Mouse (Mus musculus) midbrain, embryonic 10.5 days (tissue): ENCODE results near the gene Apobec4. TPM values are rescaled to one million over a fixed set of nuclear protein-coding genes. Genes with fewer than 3 reads are reported as not detected.
"Not testable (repeated sequence)": the region's sequence is repeated elsewhere in the genome, so short reads cannot be mapped to it uniquely, and the experiment has no call there.

Source experiments
- DNase-seq: peaks from one replicate; pipeline ENCODE4 v3.0.0-alpha.2; 2017; ENCODE audit warnings: low spot score
- H3K27ac ChIP-seq: fragments of 300-500 bp; sonication (generic); replicated peaks from 2 replicates; pipeline ENCODE4 v1.5.1; 2016; ENCODE audit warnings: mild to moderate bottlenecking
- H3K27me3 ChIP-seq: fragments of 300-500 bp; sonication (generic); 2 replicates; pipeline ENCODE4 v1.6.1; 2016; ENCODE audit warnings: low read depth, mild to moderate bottlenecking; ENCODE audit not compliant: poor library complexity, severe bottlenecking
- H3K36me3 ChIP-seq: fragments of 300-500 bp; sonication (generic); 2 replicates; pipeline ENCODE4 v1.6.1; 2016; ENCODE audit warnings: mild to moderate bottlenecking, moderate library complexity
- H3K4me1 ChIP-seq: fragments of 300-500 bp; sonication (generic); 2 replicates; pipeline ENCODE4 v1.6.1; 2016
- H3K4me3 ChIP-seq: fragments of 300-500 bp; sonication (generic); 2 replicates; pipeline ENCODE4 v1.5.1; 2016; ENCODE audit warnings: mild to moderate bottlenecking, moderate library complexity
- H3K9me3 ChIP-seq: fragments of 300-500 bp; sonication (generic); replicated peaks from 2 replicates; pipeline ENCODE4 v1.6.1; 2016; ENCODE audit warnings: mild to moderate bottlenecking
- WGBS: fragments of 180-500 bp; shearing (Covaris S2); methylation state at CpG from one replicate; pipeline ENCODE4 v1.1.7; 2016; 5-methylcytosine and 5-hydroxymethylcytosine counted together
- polyA plus RNA-seq: library from polyadenylated mRNA; unstranded; fragments of >200 nt; fragmentation: Nextera tagmentation; extraction: Ambion mirVana; gene quantifications from 2 replicates; pipeline ENCODE4 v1.2.1, GENCODE M21; 2016

The Apobec4 gene
- polyA plus RNA-seq, 1 experiment from 2014 or later = not detected

- no peaks in the 10 kb centered on the region for H3K27me3 ChIP-seq
- peaks cover 8% of the 10 kb centered on the region for H3K4me1 ChIP-seq
- 92% methylated on average over 9 of the region's 9 CpGs for WGBS
- no peaks in the 10 kb centered on the region for H3K9me3 ChIP-seq
- DNase-seq = no peak
- no peak overlapping the region for H3K4me3 ChIP-seq
- no peak overlapping the region for H3K27ac ChIP-seq
- peaks cover 63% of the 10 kb centered on the region for H3K36me3 ChIP-seq
These were observed 20.7 kb downstream of the Apobec4 start for GRCm38 (mm10) chr1:152771016-152771415.

DNA sequence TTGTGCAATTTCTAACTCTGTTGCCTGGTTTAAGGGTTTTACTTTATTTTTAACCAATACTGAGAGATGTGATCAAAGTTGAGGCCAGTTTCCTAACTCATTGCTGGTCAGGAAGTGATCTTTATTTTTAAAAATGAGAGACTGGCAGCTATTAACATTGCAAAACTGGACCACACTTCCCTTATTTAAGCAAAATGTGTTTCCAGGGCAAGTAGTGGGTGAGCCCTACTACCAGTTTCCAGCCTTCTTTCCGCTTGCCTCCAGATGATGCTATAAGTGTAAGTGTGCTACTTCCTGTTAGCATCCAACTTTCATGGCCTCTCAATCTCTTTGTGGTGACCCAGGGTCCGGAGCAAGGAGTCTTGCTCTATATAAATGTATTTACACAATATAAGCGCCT lies 24.2 kb downstream of the Apobec4 start:
- not testable (repeated sequence) for H3K9me3 ChIP-seq, H3K4me1 ChIP-seq, H3K4me3 ChIP-seq, H3K27ac ChIP-seq, DNase-seq, H3K27me3 ChIP-seq
- peaks cover 61% of the 10 kb centered on the region for H3K36me3 ChIP-seq
- WGBS = 96% methylated on average over 3 of the region's 3 CpGs

DNA sequence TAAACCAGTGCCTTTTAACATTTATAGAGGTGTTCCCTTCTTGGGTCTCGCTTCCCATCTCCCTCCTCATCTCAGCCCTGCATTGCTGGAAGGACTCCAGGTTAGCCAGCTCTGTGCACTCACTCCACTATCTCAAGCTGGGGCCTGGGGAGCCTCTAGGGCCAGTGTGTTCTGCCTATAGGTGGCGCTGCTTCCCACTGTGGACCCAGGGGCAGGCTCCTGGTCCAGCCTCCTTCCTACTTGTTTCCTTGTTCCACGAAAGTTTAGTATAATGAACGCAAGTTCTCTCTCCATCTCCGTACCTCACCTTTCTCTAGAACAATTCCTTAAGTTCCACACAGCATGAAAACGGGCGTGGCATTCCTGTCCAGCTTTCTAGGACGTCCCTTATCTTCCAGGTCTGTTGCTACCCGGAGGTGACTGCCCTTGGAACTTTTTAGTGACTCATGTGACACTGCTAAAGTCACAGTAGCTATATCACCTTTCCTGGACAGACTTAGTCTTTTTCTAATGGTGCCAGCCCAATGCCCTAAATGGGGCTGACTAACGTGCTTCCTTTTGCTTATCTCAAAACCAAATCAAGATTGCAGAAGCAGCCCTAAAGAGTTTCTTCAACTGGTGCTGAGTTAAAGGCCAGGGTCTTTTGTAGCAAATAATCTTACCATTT lies 28.9 kb downstream of the Apobec4 start:
- H3K27me3 ChIP-seq = no peaks in the 10 kb centered on the region
- no peaks in the 10 kb centered on the region for H3K4me1 ChIP-seq
- H3K9me3 ChIP-seq = no peaks in the 10 kb centered on the region
- H3K36me3 ChIP-seq = peaks cover 24% of the 10 kb centered on the region
- DNase-seq = peak; percentile 63
- no peak overlapping the region for H3K27ac ChIP-seq
- 41% methylated on average over 10 of the region's 10 CpGs for WGBS
- no peak overlapping the region for H3K4me3 ChIP-seq

DNA sequence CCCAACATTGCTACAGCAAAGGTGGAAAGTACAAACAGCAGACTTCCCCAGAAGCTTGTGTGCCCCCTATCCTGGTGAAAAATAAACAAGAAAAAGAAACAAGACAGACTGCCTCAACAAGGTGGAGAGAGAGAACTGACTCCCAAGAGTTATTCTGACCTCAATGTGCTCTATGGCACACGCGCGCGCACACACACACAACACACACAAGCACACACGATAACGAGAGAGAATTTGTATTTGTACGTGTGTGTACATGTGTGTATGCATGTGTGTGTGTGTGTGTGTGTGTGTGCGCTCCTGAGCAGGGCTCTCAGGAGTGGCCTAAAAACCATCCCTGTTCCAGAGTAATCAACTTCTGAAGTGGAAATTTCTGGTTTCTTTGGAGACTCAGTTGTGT lies 34.3 kb downstream of the Apobec4 start:
- no peak for DNase-seq
- no peak overlapping the region for H3K27ac ChIP-seq
- WGBS = 95% methylated on average over 8 of the region's 8 CpGs
- no peaks in the 10 kb centered on the region for H3K27me3 ChIP-seq
- no peaks in the 10 kb centered on the region for H3K9me3 ChIP-seq
- no peak overlapping the region for H3K4me3 ChIP-seq
- H3K4me1 ChIP-seq = peaks cover 17% of the 10 kb centered on the region
- no peaks in the 10 kb centered on the region for H3K36me3 ChIP-seq

GRCm38 (mm10) chr1:152785446-152785845 lies 35.1 kb downstream of the Apobec4 start:
- not testable (repeated sequence) for H3K27me3 ChIP-seq, H3K9me3 ChIP-seq, H3K27ac ChIP-seq, H3K4me3 ChIP-seq, H3K36me3 ChIP-seq, DNase-seq
- 92% methylated on average over 3 of the region's 3 CpGs for WGBS
- peaks cover 19% of the 10 kb centered on the region for H3K4me1 ChIP-seq

DNA sequence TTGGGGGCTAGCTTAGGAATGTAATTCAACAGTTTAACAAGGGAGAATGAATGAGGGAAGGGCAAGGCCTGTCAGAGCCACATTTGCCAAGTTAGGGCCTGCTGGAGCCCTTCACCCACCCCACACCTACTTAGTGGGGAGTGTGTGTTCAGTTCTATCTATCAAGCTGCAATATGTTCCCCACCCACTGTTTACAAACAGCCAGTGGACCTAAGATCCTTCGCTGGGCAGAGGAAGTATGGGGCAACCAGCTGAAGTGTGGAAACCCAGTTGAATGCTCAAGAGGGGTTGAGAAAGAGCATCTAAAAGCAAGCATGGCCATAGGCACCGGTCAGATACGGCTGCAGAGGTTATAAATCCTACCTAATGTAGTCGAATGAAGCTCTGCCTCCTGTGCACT lies 36.6 kb downstream of the Apobec4 start:
- no peak for DNase-seq
- no peaks in the 10 kb centered on the region for H3K9me3 ChIP-seq
- peaks cover 30% of the 10 kb centered on the region for H3K4me1 ChIP-seq
- H3K27ac ChIP-seq = no peak overlapping the region
- H3K36me3 ChIP-seq = no peaks in the 10 kb centered on the region
- H3K4me3 ChIP-seq = no peak overlapping the region
- 93% methylated on average over 4 of the region's 4 CpGs for WGBS
- no peaks in the 10 kb centered on the region for H3K27me3 ChIP-seq

DNA sequence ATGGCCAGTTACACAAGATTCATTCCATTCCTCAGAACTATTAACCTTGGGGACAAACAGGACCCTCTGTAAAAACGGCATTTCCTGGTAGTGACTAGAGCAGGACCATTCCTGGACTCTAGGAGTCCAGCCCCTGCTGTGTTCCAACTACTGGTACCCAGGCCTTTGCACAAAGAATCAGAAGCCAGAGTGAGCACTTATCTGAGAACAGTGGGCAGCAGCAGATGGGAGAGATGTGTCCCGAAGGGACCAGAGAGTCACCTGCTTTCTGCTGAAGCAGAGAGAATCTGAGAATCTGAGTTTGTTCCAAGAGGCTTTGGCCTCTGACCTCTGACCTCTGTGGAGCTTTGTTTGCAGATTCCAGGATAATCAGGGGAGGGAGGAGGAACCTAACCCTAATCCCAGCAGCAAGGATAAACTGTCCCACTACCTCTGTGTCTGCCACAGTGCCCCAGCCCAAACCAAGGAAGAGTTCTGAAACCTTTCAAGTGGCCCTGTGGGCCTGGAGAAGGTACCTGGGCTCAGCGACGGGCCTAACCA lies 37.8 kb downstream of the Apobec4 start:
- 18% methylated on average over 4 of the region's 4 CpGs for WGBS
- DNase-seq = peak; percentile 39
- peaks cover 42% of the 10 kb centered on the region for H3K4me1 ChIP-seq
- H3K27ac ChIP-seq = peak overlapping the region; percentile 72
- H3K4me3 ChIP-seq = no peak overlapping the region
- H3K9me3 ChIP-seq = no peaks in the 10 kb centered on the region
- no peaks in the 10 kb centered on the region for H3K27me3 ChIP-seq
- H3K36me3 ChIP-seq = no peaks in the 10 kb centered on the region

GRCm38 (mm10) chr1:152790254-152790653 lies 39.9 kb downstream of the Apobec4 start:
- H3K4me1 ChIP-seq = peaks cover 51% of the 10 kb centered on the region
- no peak overlapping the region for H3K4me3 ChIP-seq
- no peaks in the 10 kb centered on the region for H3K36me3 ChIP-seq
- DNase-seq = peak; percentile 32
- H3K27me3 ChIP-seq = no peaks in the 10 kb centered on the region
- 36% methylated on average over 12 of the region's 12 CpGs for WGBS
- no peaks in the 10 kb centered on the region for H3K9me3 ChIP-seq
- H3K27ac ChIP-seq = no peak overlapping the region

DNA sequence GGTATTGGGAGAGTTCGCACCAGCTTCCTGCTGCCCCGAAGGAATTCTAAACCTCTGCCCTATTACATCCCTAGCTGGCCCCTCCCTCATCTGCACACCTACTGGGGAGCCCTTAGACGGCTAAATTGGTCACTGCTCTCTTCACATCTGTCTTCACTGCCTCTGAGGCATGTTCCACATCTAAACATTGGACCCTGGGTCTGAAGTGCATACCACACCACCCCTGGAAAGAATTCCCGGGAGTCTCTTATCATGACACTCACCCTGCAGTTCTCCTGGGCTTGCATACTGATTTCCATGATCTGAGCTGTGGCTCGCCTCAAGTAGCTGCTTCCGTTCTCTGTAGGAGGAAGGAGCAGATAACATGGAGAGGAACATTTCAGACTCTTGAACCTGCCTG lies 40.5 kb downstream of the Apobec4 start:
- no peaks in the 10 kb centered on the region for H3K9me3 ChIP-seq
- peak overlapping the region; percentile 14; the same call in 1 of the 2 replicates for H3K27ac ChIP-seq
- no peaks in the 10 kb centered on the region for H3K27me3 ChIP-seq
- H3K4me1 ChIP-seq = peaks cover 51% of the 10 kb centered on the region
- WGBS = 27% methylated on average over 6 of the region's 6 CpGs
- H3K4me3 ChIP-seq = no peak overlapping the region
- no peak for DNase-seq
- no peaks in the 10 kb centered on the region for H3K36me3 ChIP-seq

DNA sequence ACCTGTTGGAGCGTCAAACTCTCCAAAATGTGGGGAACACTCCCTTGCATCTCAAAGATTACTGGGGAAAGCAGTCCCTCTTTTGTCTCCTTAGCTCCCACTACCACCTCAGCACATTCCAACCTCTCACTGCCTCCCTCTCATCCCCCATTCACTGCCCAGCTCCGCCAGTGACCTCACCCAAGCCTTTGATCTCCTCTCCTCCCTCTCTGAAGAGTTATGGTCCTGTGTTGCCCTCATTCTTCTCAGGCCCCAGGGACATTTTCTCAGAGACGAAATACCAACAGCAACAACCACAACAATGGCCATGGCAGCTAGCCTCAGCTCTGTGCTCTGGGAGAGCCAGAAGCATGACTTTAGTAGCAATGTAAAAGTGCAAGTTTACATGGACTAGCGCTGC lies 40.9 kb downstream of the Apobec4 start:
- Histone ChIP-seq H3K27me3 (no peaks in the 10 kb centered on the region), H3K4me1 (peaks cover 51% of the 10 kb centered on the region), H3K9me3 (no peaks in the 10 kb centered on the region), H3K27ac (no peak overlapping the region), H3K4me3 (no peak overlapping the region), H3K36me3 (no peaks in the 10 kb centered on the region)
- WGBS = 30% methylated on average over 4 of the region's 4 CpGs
- DNase-seq = no peak

- no peak for DNase-seq
- Histone ChIP-seq H3K36me3 (no peaks in the 10 kb centered on the region), H3K27ac (peak overlapping the region; percentile 64), H3K4me3 (no peak overlapping the region), H3K4me1 (peaks cover 43% of the 10 kb centered on the region), H3K9me3 (no peaks in the 10 kb centered on the region), H3K27me3 (no peaks in the 10 kb centered on the region)
- 25% methylated on average over 12 of the region's 12 CpGs for WGBS
These were observed 42.6 kb downstream of the Apobec4 start for GRCm38 (mm10) chr1:152792736-152793494.

- no peak overlapping the region for H3K4me3 ChIP-seq
- H3K36me3 ChIP-seq = no peaks in the 10 kb centered on the region
- H3K4me1 ChIP-seq = peaks cover 36% of the 10 kb centered on the region
- H3K27ac ChIP-seq = peak overlapping the region; percentile 64
- peak; percentile 45 for DNase-seq
- no peaks in the 10 kb centered on the region for H3K27me3 ChIP-seq
- no peaks in the 10 kb centered on the region for H3K9me3 ChIP-seq
- 23% methylated on average over 6 of the region's 6 CpGs for WGBS
These were observed 43.3 kb downstream of the Apobec4 start for GRCm38 (mm10) chr1:152793495-152794130.
